Mouse (Mus musculus): Measurements from ENCODE around the gene Gm10128. TPM values are rescaled to one million over a fixed set of nuclear protein-coding genes. Genes with fewer than 3 reads are reported as not detected.
"Not testable (repeated sequence)": the region's sequence is repeated elsewhere in the genome, so short reads cannot be mapped to it uniquely, and the experiment has no call there.

Gm10128 gene
- total RNA-seq (2012; rRNA removed) = not detected in 2 replicates
- not detected for polyA plus RNA-seq (2012; ENCODE audit: insufficient read depth in 1 of 2, insufficient read length in 2 of 2, low read depth in 1 of 2, low replicate concordance in 2 of 2, missing spikeins in 1 of 2)

DNA sequence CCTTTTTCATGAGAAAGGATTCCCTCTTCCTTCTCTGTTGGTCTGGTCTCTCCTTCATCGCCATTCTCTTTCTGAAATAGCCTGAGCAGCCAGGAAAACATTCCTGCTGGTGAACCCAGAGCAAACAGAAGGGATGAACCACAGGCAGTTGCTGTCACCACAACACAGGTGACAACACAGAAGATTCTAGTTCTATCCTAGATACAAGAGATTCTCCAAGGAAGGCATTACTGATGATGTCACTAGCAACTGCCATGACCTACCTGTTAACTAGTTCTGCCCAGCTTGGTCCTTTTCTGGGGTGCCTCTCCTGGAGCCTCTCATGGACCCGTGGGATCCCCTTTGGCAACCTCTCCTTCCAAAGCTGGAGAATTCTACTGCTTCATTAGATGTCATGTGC lies at the start of gene Gm10128:
Gene Gm10128, minus strand, starts transcription at position 101 of the 400 bp plus-strand sequence.
- H3K9me3 ChIP-seq (replicated peaks; ENCODE audit: insufficient read depth, low read length); H3K27ac ChIP-seq (ENCODE audit: control insufficient read depth, low read depth, low read length); H3K79me2 ChIP-seq (ENCODE audit: control insufficient read depth, insufficient read depth, low read length, poor library complexity); DNase-seq (ENCODE audit: low read depth, low spot score); H3K9ac ChIP-seq (ENCODE audit: control insufficient read depth, low read depth, low read length, poor library complexity, severe bottlenecking); H3K4me1 ChIP-seq (ENCODE audit: control insufficient read depth in 1 of 2, insufficient read depth in 2 of 2, low read length in 2 of 2); H3K4me3 ChIP-seq (ENCODE audit: control insufficient read depth in 1 of 2, insufficient read depth in 1 of 2, low read depth in 2 of 2, low read length in 2 of 2); H3K27me3 ChIP-seq (ENCODE audit: control insufficient read depth in 1 of 2, insufficient read depth in 2 of 2, low read length in 2 of 2); H3K36me3 ChIP-seq (ENCODE audit: control insufficient read depth in 1 of 2, insufficient read depth in 2 of 2, low read length in 2 of 2): not testable (repeated sequence)

DNA sequence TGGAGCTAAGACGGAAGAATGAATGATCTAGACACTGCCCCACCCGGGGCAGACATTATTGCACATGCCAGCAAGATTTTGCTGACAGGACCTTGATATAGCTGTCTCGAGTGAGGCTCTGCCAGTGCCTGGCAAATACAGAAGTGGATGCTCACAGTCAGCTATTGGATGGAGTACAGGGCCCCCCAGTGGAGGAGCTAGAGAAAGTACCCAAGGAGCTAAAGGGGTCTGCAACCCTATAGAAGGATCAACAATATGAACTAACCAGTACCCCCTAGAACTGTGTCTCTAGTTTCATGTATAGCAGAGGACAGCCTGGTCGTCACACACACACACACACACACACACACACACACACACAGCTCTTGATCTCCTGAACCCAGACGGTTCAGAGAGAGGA lies 37.4 kb upstream of the Gm10128 start:
- not testable (repeated sequence) for H3K36me3 ChIP-seq (ENCODE audit: control insufficient read depth in 1 of 2, insufficient read depth in 2 of 2, low read length in 2 of 2); H3K4me3 ChIP-seq (ENCODE audit: control insufficient read depth in 1 of 2, insufficient read depth in 1 of 2, low read depth in 2 of 2, low read length in 2 of 2)

DNA sequence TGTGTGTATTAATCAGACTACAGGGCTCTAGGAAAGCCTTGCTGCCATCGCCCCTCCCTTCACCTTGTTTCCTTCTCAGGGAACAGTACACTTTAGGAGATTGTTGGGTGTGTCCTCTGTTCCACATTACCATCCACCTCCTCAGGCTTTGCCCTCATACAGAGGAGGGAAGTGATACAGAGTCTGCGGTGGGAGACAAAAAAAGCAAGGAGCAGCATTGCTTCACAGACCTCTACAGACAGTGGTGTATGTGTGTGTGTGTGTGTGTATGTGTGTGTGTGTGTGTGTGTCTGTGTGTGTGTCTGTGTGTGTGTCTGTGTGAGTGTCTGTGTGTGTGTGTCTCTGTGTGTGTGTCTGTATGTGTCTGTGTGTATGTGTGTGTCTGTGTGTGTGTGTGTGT lies 18.7 kb upstream of the Gm10128 start:
- H3K9me3 ChIP-seq (replicated peaks; ENCODE audit: insufficient read depth, low read length); H3K79me2 ChIP-seq (ENCODE audit: control insufficient read depth, insufficient read depth, low read length, poor library complexity); DNase-seq (ENCODE audit: low read depth, low spot score); H3K36me3 ChIP-seq (ENCODE audit: control insufficient read depth in 1 of 2, insufficient read depth in 2 of 2, low read length in 2 of 2); H3K4me3 ChIP-seq (ENCODE audit: control insufficient read depth in 1 of 2, insufficient read depth in 1 of 2, low read depth in 2 of 2, low read length in 2 of 2); H3K27ac ChIP-seq (ENCODE audit: control insufficient read depth, low read depth, low read length); H3K4me1 ChIP-seq (ENCODE audit: control insufficient read depth in 1 of 2, insufficient read depth in 2 of 2, low read length in 2 of 2); H3K9ac ChIP-seq (ENCODE audit: control insufficient read depth, low read depth, low read length, poor library complexity, severe bottlenecking); H3K27me3 ChIP-seq (ENCODE audit: control insufficient read depth in 1 of 2, insufficient read depth in 2 of 2, low read length in 2 of 2): not testable (repeated sequence)

More for the DNA sequence above, 37.4 kb upstream of the Gm10128 start:
- not testable (repeated sequence) for H3K9me3 ChIP-seq (replicated peaks; ENCODE audit: insufficient read depth, low read length); H3K9ac ChIP-seq (ENCODE audit: control insufficient read depth, low read depth, low read length, poor library complexity, severe bottlenecking); H3K27me3 ChIP-seq (ENCODE audit: control insufficient read depth in 1 of 2, insufficient read depth in 2 of 2, low read length in 2 of 2); H3K27ac ChIP-seq (ENCODE audit: control insufficient read depth, low read depth, low read length); H3K79me2 ChIP-seq (ENCODE audit: control insufficient read depth, insufficient read depth, low read length, poor library complexity); DNase-seq (ENCODE audit: low read depth, low spot score); H3K4me1 ChIP-seq (ENCODE audit: control insufficient read depth in 1 of 2, insufficient read depth in 2 of 2, low read length in 2 of 2)

DNA sequence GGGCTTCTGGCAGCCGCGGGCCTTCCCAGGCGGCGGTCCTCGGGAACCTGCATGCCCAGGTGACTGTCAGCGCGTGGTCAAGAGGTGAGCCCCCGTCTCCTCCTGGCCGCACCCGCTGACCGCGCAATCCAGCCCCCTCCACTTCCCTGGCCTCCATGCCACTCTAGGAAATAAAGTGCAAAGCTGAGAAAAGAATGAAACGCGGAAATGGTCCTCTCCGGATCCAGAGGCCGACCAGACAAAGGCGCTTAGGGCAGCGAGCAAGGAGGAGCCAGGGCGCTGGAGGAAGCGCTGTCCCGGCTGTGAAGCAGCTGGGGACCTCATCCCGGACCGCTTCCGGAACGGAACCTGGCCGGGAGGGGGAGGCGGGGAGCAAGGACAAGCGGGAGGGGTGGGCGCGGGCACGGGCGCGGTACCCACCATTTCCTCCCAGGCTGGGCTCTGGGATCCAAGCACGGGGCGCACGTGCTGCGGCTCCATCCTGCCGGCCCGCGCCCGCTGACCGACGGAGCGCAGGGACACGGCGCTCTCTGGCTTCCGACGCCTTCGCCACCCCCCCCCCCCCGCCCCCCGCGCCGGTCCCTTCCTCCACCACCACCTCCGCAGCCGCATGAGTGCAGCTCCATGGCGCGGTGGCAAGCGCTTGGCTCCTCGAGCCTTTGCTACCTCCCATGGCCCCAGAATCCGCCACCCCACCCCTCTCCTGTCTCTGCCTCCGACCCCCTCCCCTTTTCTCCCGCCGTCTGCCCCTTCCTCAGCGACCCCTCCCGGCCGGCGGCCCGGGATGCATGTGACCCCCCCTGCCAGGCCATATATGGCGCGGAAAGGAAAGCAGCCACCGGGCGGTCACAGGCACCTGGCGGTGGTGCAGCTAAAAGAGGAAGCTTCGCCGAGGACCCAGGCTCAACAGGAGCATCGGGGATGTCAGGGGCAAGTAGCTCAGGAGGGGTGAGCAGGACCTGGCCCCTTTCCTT lies 14.6 kb upstream of the Gm10128 start:
- H3K27me3 ChIP-seq (ENCODE audit: control insufficient read depth in 1 of 2, insufficient read depth in 2 of 2, low read length in 2 of 2); H3K4me1 ChIP-seq (ENCODE audit: control insufficient read depth in 1 of 2, insufficient read depth in 2 of 2, low read length in 2 of 2); H3K9ac ChIP-seq (ENCODE audit: control insufficient read depth, low read depth, low read length, poor library complexity, severe bottlenecking); DNase-seq (ENCODE audit: low read depth, low spot score); H3K79me2 ChIP-seq (ENCODE audit: control insufficient read depth, insufficient read depth, low read length, poor library complexity); H3K27ac ChIP-seq (ENCODE audit: control insufficient read depth, low read depth, low read length); H3K36me3 ChIP-seq (ENCODE audit: control insufficient read depth in 1 of 2, insufficient read depth in 2 of 2, low read length in 2 of 2); H3K9me3 ChIP-seq (replicated peaks; ENCODE audit: insufficient read depth, low read length); H3K4me3 ChIP-seq (ENCODE audit: control insufficient read depth in 1 of 2, insufficient read depth in 1 of 2, low read depth in 2 of 2, low read length in 2 of 2): not testable (repeated sequence)

DNA sequence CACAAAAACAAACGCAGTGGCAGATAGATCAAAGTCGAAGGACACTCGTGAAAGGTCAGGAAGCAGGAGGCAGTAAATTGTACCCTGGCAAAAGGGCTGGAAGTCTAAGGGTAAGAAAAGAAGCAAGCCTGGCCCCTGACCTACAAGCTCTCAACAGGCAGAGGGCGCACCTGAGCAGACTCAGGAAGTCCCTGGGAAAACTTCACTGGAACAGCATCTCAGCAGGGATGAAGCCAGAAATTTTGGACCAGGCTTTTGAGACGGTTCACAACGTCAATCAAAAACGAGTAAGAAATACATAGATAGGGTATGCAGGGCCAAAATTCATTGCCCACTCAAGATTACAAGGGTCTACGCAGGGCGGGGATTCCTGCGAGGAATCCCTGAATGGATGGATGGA lies 13.7 kb upstream of the Gm10128 start:
- H3K36me3 ChIP-seq (ENCODE audit: control insufficient read depth in 1 of 2, insufficient read depth in 2 of 2, low read length in 2 of 2); H3K9ac ChIP-seq (ENCODE audit: control insufficient read depth, low read depth, low read length, poor library complexity, severe bottlenecking); H3K4me1 ChIP-seq (ENCODE audit: control insufficient read depth in 1 of 2, insufficient read depth in 2 of 2, low read length in 2 of 2); H3K9me3 ChIP-seq (replicated peaks; ENCODE audit: insufficient read depth, low read length); H3K27ac ChIP-seq (ENCODE audit: control insufficient read depth, low read depth, low read length); H3K27me3 ChIP-seq (ENCODE audit: control insufficient read depth in 1 of 2, insufficient read depth in 2 of 2, low read length in 2 of 2); H3K79me2 ChIP-seq (ENCODE audit: control insufficient read depth, insufficient read depth, low read length, poor library complexity); H3K4me3 ChIP-seq (ENCODE audit: control insufficient read depth in 1 of 2, insufficient read depth in 1 of 2, low read depth in 2 of 2, low read length in 2 of 2); DNase-seq (ENCODE audit: low read depth, low spot score): not testable (repeated sequence)

DNA sequence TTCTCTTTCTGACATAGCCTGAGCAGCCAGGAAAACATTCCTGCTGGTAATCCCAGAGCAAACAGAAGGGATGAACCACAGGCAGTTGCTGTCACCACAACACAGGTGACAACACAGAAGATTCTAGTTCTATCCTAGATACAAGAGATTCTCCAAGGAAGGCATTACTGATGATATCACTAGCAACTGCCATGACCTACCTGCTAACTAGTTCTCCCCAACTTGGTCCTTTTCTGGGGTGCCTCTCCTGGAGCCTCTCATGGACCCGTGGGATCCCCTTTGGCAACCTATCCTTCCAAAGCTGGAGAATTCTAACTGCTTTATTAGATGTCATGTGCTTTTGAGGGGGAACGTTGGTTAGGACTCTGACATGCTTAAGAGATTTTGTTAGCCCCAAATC lies 48.3 kb downstream of the Gm10128 start, which contains the start of gene Gm10338:
Gene Gm10338, minus strand, starts transcription at position 101 of the 400 bp plus-strand sequence.
- not testable (repeated sequence) for H3K79me2 ChIP-seq (ENCODE audit: control insufficient read depth, insufficient read depth, low read length, poor library complexity); H3K9ac ChIP-seq (ENCODE audit: control insufficient read depth, low read depth, low read length, poor library complexity, severe bottlenecking); H3K4me3 ChIP-seq (ENCODE audit: control insufficient read depth in 1 of 2, insufficient read depth in 1 of 2, low read depth in 2 of 2, low read length in 2 of 2); H3K27me3 ChIP-seq (ENCODE audit: control insufficient read depth in 1 of 2, insufficient read depth in 2 of 2, low read length in 2 of 2); H3K9me3 ChIP-seq (replicated peaks; ENCODE audit: insufficient read depth, low read length); H3K36me3 ChIP-seq (ENCODE audit: control insufficient read depth in 1 of 2, insufficient read depth in 2 of 2, low read length in 2 of 2); H3K4me1 ChIP-seq (ENCODE audit: control insufficient read depth in 1 of 2, insufficient read depth in 2 of 2, low read length in 2 of 2); DNase-seq (ENCODE audit: low read depth, low spot score); H3K27ac ChIP-seq (ENCODE audit: control insufficient read depth, low read depth, low read length)

All from MEL (cell line).